Mouse (Mus musculus): ENCODE data around the gene Me1.

DNA sequence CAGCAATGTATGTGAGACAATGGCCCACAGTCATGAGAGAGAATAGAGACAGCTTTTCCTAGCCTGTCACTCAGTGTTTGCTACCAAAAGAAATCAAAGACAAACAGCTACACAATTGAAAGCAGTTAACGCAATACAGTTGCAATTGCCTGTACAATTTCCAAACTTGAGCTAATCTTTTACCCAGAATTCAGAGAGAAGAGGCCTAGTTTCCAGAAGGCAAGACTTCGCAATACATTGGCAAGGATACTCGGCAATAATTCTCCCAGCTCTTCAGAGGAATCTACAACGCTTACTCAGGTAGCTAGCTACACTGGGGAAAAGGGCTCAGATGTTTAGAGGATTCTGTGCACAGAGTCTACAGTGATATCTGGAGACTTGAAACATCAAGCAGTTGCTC lies 52.3 kb downstream of the Me1 start:
- TF ChIP-seq CTCF (IDR thresholded peaks at IDR 0.05; ENCODE audit: extremely low read depth, insufficient read depth, low read length) (no peak), POLR2A (IDR thresholded peaks at IDR 0.05; ENCODE audit: extremely low read depth, insufficient read depth, low read length) (no peak)
